Mouse (Mus musculus) hematopoietic multipotent progenitor cell, adult 10-12 weeks (in vitro differentiated cells): ENCODE results near the gene Best1. TPM values are rescaled to one million over a fixed set of nuclear protein-coding genes. Genes with fewer than 3 reads are reported as not detected.

Source experiments
- polyA plus RNA-seq: library from polyadenylated mRNA; stranded (reverse); fragments of >175 nt; gene quantifications from 2 replicates; pipeline ENCODE4 v1.2.3, GENCODE M21; 2012; ENCODE audit warnings: low replicate concordance

Gene Best1
- polyA plus RNA-seq = not detected in 2 replicates

GRCm38 (mm10) chr19:10001206-10001969 is at the start of gene Best1, which contains the start of gene Rab3il1:
TSS of gene Best1 (minus strand) at chr19:10001633.
TSS of gene Rab3il1 (plus strand) at chr19:10001669.

GRCm38 (mm10) chr19:10041388-10042148 is 40.1 kb upstream of the Best1 start, which contains the start of gene Fads3:
TSS of gene Fads3 (plus strand) at chr19:10041569.

GRCm38 (mm10) chr19:9980258-9980657 is 21.2 kb downstream of the Best1 start, which contains the start of gene Fth1:
TSS of gene Fth1 (plus strand) at chr19:9980598.

Other genes starting within 250 kb of the Best1 start
- not detected in 2 replicates for gene Scgb2a2, start 154.1 kb downstream of the Best1 start, polyA plus RNA-seq
- 37.4 and 51.8 TPM in 2 replicates for gene Incenp, start 102.1 kb downstream of the Best1 start, polyA plus RNA-seq
- 11,016 and 13,838 TPM in 2 replicates for gene Fth1, start 21.0 kb downstream of the Best1 start, polyA plus RNA-seq
- 18.2 and 63.8 TPM in 2 replicates for gene Rab3il1, start within 50 bp of the Best1 start, polyA plus RNA-seq
- 9.5 and 27.9 TPM in 2 replicates for gene Fads3, start 39.9 kb upstream of the Best1 start, polyA plus RNA-seq
- 6.4 and 8.0 TPM in 2 replicates for gene Fads2, start 100.1 kb upstream of the Best1 start, polyA plus RNA-seq
- gene Fads1, start 181.3 kb upstream of the Best1 start, polyA plus RNA-seq = 22.7 and 28.9 TPM in 2 replicates
- gene Tmem258, start 202.4 kb upstream of the Best1 start, polyA plus RNA-seq = 7.9 and 23.8 TPM in 2 replicates
- 8.9 and 33.0 TPM in 2 replicates for gene Fen1, start 202.5 kb upstream of the Best1 start, polyA plus RNA-seq
- gene Myrf, start 239.1 kb upstream of the Best1 start, polyA plus RNA-seq = 0.21 TPM in 2 replicates